Mouse (Mus musculus) ES-E14 (cell line): ENCODE measurements around the gene Ccdc57.
"Not testable (repeated sequence)": the region's sequence is repeated elsewhere in the genome, so short reads cannot be mapped to it uniquely, and the experiment has no call there.

ENCODE experiments used
- HCFC1 ChIP-seq: IDR thresholded peaks from 2 replicates; pipeline ENCODE4 v1.6.1; 2012; ENCODE audit warnings: low read length, inconsistent platforms, borderline replicate concordance; ENCODE audit not compliant: insufficient read depth
- MAFK ChIP-seq: IDR thresholded peaks from 2 replicates; pipeline ENCODE4 v1.6.1; 2014; ENCODE audit warnings: mild to moderate bottlenecking, low read depth, low read length, inconsistent platforms; ENCODE audit not compliant: insufficient read depth

DNA sequence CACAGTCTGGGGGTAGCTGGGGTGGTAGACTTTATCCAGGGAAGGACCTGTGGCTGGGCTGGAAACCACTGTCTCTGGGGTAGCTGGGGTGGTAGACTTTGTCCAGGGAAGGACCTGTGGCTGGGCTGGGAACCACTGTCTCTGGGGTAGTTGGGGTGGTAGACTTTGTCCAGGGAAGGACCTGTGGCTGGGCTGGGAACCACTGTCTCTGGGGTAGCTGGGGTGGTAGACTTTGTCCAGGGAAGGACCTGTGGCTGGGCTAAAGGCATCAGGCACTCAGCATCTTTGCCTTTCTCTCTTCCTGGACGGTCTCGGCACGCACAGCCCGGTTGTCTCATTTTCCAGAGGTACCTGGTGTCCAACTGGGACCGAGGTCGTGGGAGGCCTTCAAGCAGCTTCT is 151.3 kb downstream of the Ccdc57 start:
- TF ChIP-seq MAFK, HCFC1: not testable (repeated sequence)
